Mouse (Mus musculus) C2C12 (cell line): Measurements from ENCODE around the gene Cnnm3. TPM values are rescaled to one million over a fixed set of nuclear protein-coding genes. Genes with fewer than 3 reads are reported as not detected.

Source experiments
- H3K27me3 ChIP-seq: one replicate; pipeline ENCODE4 v1.6.1; 2011; ENCODE audit not compliant: control insufficient read depth, insufficient read depth, insufficient read length
- H3K36me3 ChIP-seq: one replicate; pipeline ENCODE4 v1.6.1; 2011; ENCODE audit not compliant: control insufficient read depth, insufficient read depth
- H3K4me3 ChIP-seq: one replicate; pipeline ENCODE4 v1.5.1; 2011; ENCODE audit warnings: mild to moderate bottlenecking, control low read depth; ENCODE audit not compliant: poor library complexity, insufficient read depth, severe bottlenecking
- H3K79me2 ChIP-seq: one replicate; pipeline ENCODE4 v1.6.1; 2011; ENCODE audit not compliant: control insufficient read depth, insufficient read depth
- H3K79me3 ChIP-seq: one replicate; pipeline ENCODE4 v1.6.1; 2011; ENCODE audit warnings: low read depth, control low read depth
- H3ac ChIP-seq: one replicate; pipeline ENCODE3; 2011; ENCODE audit warnings: low read depth; ENCODE audit not compliant: control insufficient read depth, insufficient read length
- CEBPB ChIP-seq: IDR thresholded peaks from one replicate; pipeline ENCODE4 v1.6.1; 2011; ENCODE audit warnings: low read depth, mild to moderate bottlenecking, control low read depth, moderate library complexity
- CTCF ChIP-seq: IDR thresholded peaks from one replicate; pipeline ENCODE4 v1.5.1; 2011; ENCODE audit not compliant: control insufficient read depth, insufficient read depth, insufficient read length
- FOSL1 ChIP-seq: IDR thresholded peaks from one replicate; pipeline ENCODE4 v1.8.0; 2011; ENCODE audit warnings: mild to moderate bottlenecking, low read length; ENCODE audit not compliant: poor library complexity, insufficient read depth, severe bottlenecking
- MAX ChIP-seq: IDR thresholded peaks from one replicate; pipeline ENCODE4 v1.6.1; 2011; ENCODE audit warnings: mild to moderate bottlenecking, control low read depth
- MYOD1 ChIP-seq: IDR thresholded peaks from one replicate; pipeline ENCODE4 v1.6.1; 2011; ENCODE audit warnings: low read depth; ENCODE audit not compliant: control insufficient read depth, insufficient read length
- MYOG ChIP-seq: IDR thresholded peaks from one replicate; pipeline ENCODE4 v1.6.1; 2011; ENCODE audit not compliant: control insufficient read depth, insufficient read length; ENCODE audit errors: extremely low read depth
- USF1 ChIP-seq: IDR thresholded peaks from one replicate; pipeline ENCODE4 v1.6.1; 2011; ENCODE audit warnings: low read depth, mild to moderate bottlenecking, control low read depth, moderate library complexity
- polyA plus RNA-seq: library from polyadenylated mRNA; unstranded; fragments of >200 nt; fragmentation: generic; extraction: Trizol; gene quantifications from one replicate; pipeline ENCODE4 v1.2.1, GENCODE M21; 2012; ENCODE audit warnings: missing spikeins

Cnnm3 gene
- polyA plus RNA-seq, 1 experiment, result 6.5 TPM

GRCm38 (mm10) chr1:36563197-36563596 is 51.5 kb downstream of the Cnnm3 start:
- peak overlapping the region; percentile 27 for H3ac ChIP-seq
- H3K4me3 ChIP-seq, result no peak overlapping the region
- H3K27me3 ChIP-seq, result no peaks in the 10 kb centered on the region
- no peaks in the 10 kb centered on the region for H3K79me2 ChIP-seq
- peak; percentile 74 for TF ChIP-seq MYOD1
- TF ChIP-seq USF1, result no peak
- no peaks in the 10 kb centered on the region for H3K36me3 ChIP-seq
- H3K79me3 ChIP-seq, result no peaks in the 10 kb centered on the region

GRCm38 (mm10) chr1:36563632-36564031 is 52.0 kb downstream of the Cnnm3 start:
- no peaks in the 10 kb centered on the region for H3K79me3 ChIP-seq
- no peaks in the 10 kb centered on the region for H3K79me2 ChIP-seq
- H3K4me3 ChIP-seq, result no peak overlapping the region
- TF ChIP-seq USF1 (no peak), MAX (no peak), CTCF (no peak), MYOG (no peak), MYOD1 (no peak), FOSL1 (no peak), CEBPB (no peak)
- no peaks in the 10 kb centered on the region for H3K27me3 ChIP-seq
- no peaks in the 10 kb centered on the region for H3K36me3 ChIP-seq
- H3ac ChIP-seq, result no peak overlapping the region

GRCm38 (mm10) chr1:36564101-36564500 is 52.4 kb downstream of the Cnnm3 start:
- H3ac ChIP-seq, result no peak overlapping the region
- no peaks in the 10 kb centered on the region for H3K27me3 ChIP-seq
- no peak overlapping the region for H3K4me3 ChIP-seq
- no peaks in the 10 kb centered on the region for H3K79me3 ChIP-seq
- TF ChIP-seq USF1 (no peak), MYOD1 (peak; percentile 74)
- H3K36me3 ChIP-seq, result no peaks in the 10 kb centered on the region
- no peaks in the 10 kb centered on the region for H3K79me2 ChIP-seq

GRCm38 (mm10) chr1:36566425-36566824 is 54.8 kb downstream of the Cnnm3 start:
- no peaks in the 10 kb centered on the region for H3K79me3 ChIP-seq

GRCm38 (mm10) chr1:36567818-36568603 is 56.3 kb downstream of the Cnnm3 start:
- Histone ChIP-seq H3K79me2 (no peaks in the 10 kb centered on the region), H3K27me3 (no peaks in the 10 kb centered on the region), H3K36me3 (no peaks in the 10 kb centered on the region), H3K79me3 (no peaks in the 10 kb centered on the region), H3K4me3 (no peak overlapping the region), H3ac (no peak overlapping the region)
- TF ChIP-seq MAX (no peak), MYOD1 (no peak), USF1 (no peak), FOSL1 (no peak), CEBPB (no peak), MYOG (no peak), CTCF (no peak)

More at GRCm38 (mm10) chr1:36566425-36566824, 54.8 kb downstream of the Cnnm3 start:
- Histone ChIP-seq H3K79me2 (no peaks in the 10 kb centered on the region), H3K4me3 (no peak overlapping the region), H3K27me3 (no peaks in the 10 kb centered on the region), H3K36me3 (no peaks in the 10 kb centered on the region), H3ac (no peak overlapping the region)
- TF ChIP-seq CEBPB, result no peak
- no peak for TF ChIP-seq MAX
- TF ChIP-seq MYOD1, result no peak
- no peak for TF ChIP-seq FOSL1
- no peak for TF ChIP-seq USF1
- TF ChIP-seq MYOG, result no peak
- no peak for TF ChIP-seq CTCF

- Histone ChIP-seq H3K79me3 (no peaks in the 10 kb centered on the region), H3K4me3 (no peak overlapping the region), H3K79me2 (no peaks in the 10 kb centered on the region), H3K36me3 (no peaks in the 10 kb centered on the region), H3ac (no peak overlapping the region), H3K27me3 (no peaks in the 10 kb centered on the region)
- no peak for TF ChIP-seq MYOD1
- no peak for TF ChIP-seq FOSL1
- TF ChIP-seq USF1, result no peak
Measured at GRCm38 (mm10) chr1:36568776-36569175, 57.1 kb downstream of the Cnnm3 start.
